Mouse (Mus musculus): ENCODE results near the gene Sct. TPM values are rescaled to one million over a fixed set of nuclear protein-coding genes. Genes with fewer than 3 reads are reported as not detected.
"Not testable (repeated sequence)": the region's sequence is repeated elsewhere in the genome, so short reads cannot be mapped to it uniquely, and the experiment has no call there.

Gene Sct
- polyA plus RNA-seq, 1 experiment = 16.1 TPM

GRCm38 (mm10) chr7:141264041-141264700 is 14.8 kb downstream of the Sct start:
- Histone ChIP-seq H3ac (ENCODE audit: control insufficient read depth, insufficient read length, low read depth) (no peak overlapping the region), H3K27me3 (ENCODE audit: control insufficient read depth, insufficient read depth, insufficient read length) (no peaks in the 10 kb centered on the region), H3K4me3 (ENCODE audit: insufficient read depth, poor library complexity, severe bottlenecking) (no peak overlapping the region), H3K36me3 (ENCODE audit: control insufficient read depth, insufficient read depth) (peaks cover 39% of the 10 kb centered on the region), H3K79me3 (ENCODE audit: low read depth) (no peaks in the 10 kb centered on the region), H3K79me2 (ENCODE audit: control insufficient read depth, insufficient read depth) (no peaks in the 10 kb centered on the region)
- TF ChIP-seq USF1 (IDR thresholded peaks at IDR 0.05; ENCODE audit: low read depth) = no peak
- no peak for TF ChIP-seq MYOG (IDR thresholded peaks at IDR 0.05; ENCODE audit: control insufficient read depth, extremely low read depth, insufficient read length)
- TF ChIP-seq MAX (IDR thresholded peaks at IDR 0.05) = no peak
- no peak for TF ChIP-seq CTCF (IDR thresholded peaks at IDR 0.05; ENCODE audit: control insufficient read depth, insufficient read depth, insufficient read length)
- no peak for TF ChIP-seq FOSL1 (IDR thresholded peaks at IDR 0.05; ENCODE audit: insufficient read depth, low read length, poor library complexity, severe bottlenecking)
- TF ChIP-seq CEBPB (IDR thresholded peaks at IDR 0.05; ENCODE audit: low read depth) = no peak
- no peak for TF ChIP-seq MYOD1 (IDR thresholded peaks at IDR 0.05; ENCODE audit: control insufficient read depth, insufficient read length, low read depth)

- TF ChIP-seq MYOD1 (IDR thresholded peaks at IDR 0.05; ENCODE audit: control insufficient read depth, insufficient read length, low read depth) = no peak
- no peak for TF ChIP-seq CEBPB (IDR thresholded peaks at IDR 0.05; ENCODE audit: low read depth)
- no peak for TF ChIP-seq USF1 (IDR thresholded peaks at IDR 0.05; ENCODE audit: low read depth)
- no peak for TF ChIP-seq FOSL1 (IDR thresholded peaks at IDR 0.05; ENCODE audit: insufficient read depth, low read length, poor library complexity, severe bottlenecking)
- TF ChIP-seq MYOG (IDR thresholded peaks at IDR 0.05; ENCODE audit: control insufficient read depth, extremely low read depth, insufficient read length) = no peak
- no peak for TF ChIP-seq MAX (IDR thresholded peaks at IDR 0.05)
- no peak for TF ChIP-seq CTCF (IDR thresholded peaks at IDR 0.05; ENCODE audit: control insufficient read depth, insufficient read depth, insufficient read length)
- Histone ChIP-seq H3K79me3 (ENCODE audit: low read depth) (no peaks in the 10 kb centered on the region), H3K36me3 (ENCODE audit: control insufficient read depth, insufficient read depth) (peaks cover 43% of the 10 kb centered on the region), H3K27me3 (ENCODE audit: control insufficient read depth, insufficient read depth, insufficient read length) (no peaks in the 10 kb centered on the region), H3K4me3 (ENCODE audit: insufficient read depth, poor library complexity, severe bottlenecking) (no peak overlapping the region), H3ac (ENCODE audit: control insufficient read depth, insufficient read length, low read depth) (no peak overlapping the region), H3K79me2 (ENCODE audit: control insufficient read depth, insufficient read depth) (no peaks in the 10 kb centered on the region)
Measured at GRCm38 (mm10) chr7:141263640-141264039, 15.3 kb downstream of the Sct start.

- TF ChIP-seq FOSL1 (IDR thresholded peaks at IDR 0.05; ENCODE audit: insufficient read depth, low read length, poor library complexity, severe bottlenecking) (no peak), MAX (IDR thresholded peaks at IDR 0.05) (no peak), CTCF (IDR thresholded peaks at IDR 0.05; ENCODE audit: control insufficient read depth, insufficient read depth, insufficient read length) (no peak), USF1 (IDR thresholded peaks at IDR 0.05; ENCODE audit: low read depth) (no peak), MYOG (IDR thresholded peaks at IDR 0.05; ENCODE audit: control insufficient read depth, extremely low read depth, insufficient read length) (no peak), CEBPB (IDR thresholded peaks at IDR 0.05; ENCODE audit: low read depth) (no peak), MYOD1 (IDR thresholded peaks at IDR 0.05; ENCODE audit: control insufficient read depth, insufficient read length, low read depth) (no peak)
- Histone ChIP-seq H3K36me3 (ENCODE audit: control insufficient read depth, insufficient read depth) (peaks cover 57% of the 10 kb centered on the region), H3K79me3 (ENCODE audit: low read depth) (no peaks in the 10 kb centered on the region), H3ac (ENCODE audit: control insufficient read depth, insufficient read length, low read depth) (no peak overlapping the region), H3K4me3 (ENCODE audit: insufficient read depth, poor library complexity, severe bottlenecking) (no peak overlapping the region), H3K27me3 (ENCODE audit: control insufficient read depth, insufficient read depth, insufficient read length) (no peaks in the 10 kb centered on the region), H3K79me2 (ENCODE audit: control insufficient read depth, insufficient read depth) (no peaks in the 10 kb centered on the region)
Measured at GRCm38 (mm10) chr7:141261480-141261879, 17.5 kb downstream of the Sct start.

GRCm38 (mm10) chr7:141256159-141256558 is 22.8 kb downstream of the Sct start:
- TF ChIP-seq CEBPB (IDR thresholded peaks at IDR 0.05; ENCODE audit: low read depth) (no peak), MYOG (IDR thresholded peaks at IDR 0.05; ENCODE audit: control insufficient read depth, extremely low read depth, insufficient read length) (no peak), FOSL1 (IDR thresholded peaks at IDR 0.05; ENCODE audit: insufficient read depth, low read length, poor library complexity, severe bottlenecking) (no peak), MAX (IDR thresholded peaks at IDR 0.05) (no peak), USF1 (IDR thresholded peaks at IDR 0.05; ENCODE audit: low read depth) (no peak), MYOD1 (IDR thresholded peaks at IDR 0.05; ENCODE audit: control insufficient read depth, insufficient read length, low read depth) (no peak), CTCF (IDR thresholded peaks at IDR 0.05; ENCODE audit: control insufficient read depth, insufficient read depth, insufficient read length) (no peak)
- H3K27me3 ChIP-seq (ENCODE audit: control insufficient read depth, insufficient read depth, insufficient read length) = no peaks in the 10 kb centered on the region
- H3K79me2 ChIP-seq (ENCODE audit: control insufficient read depth, insufficient read depth) = no peaks in the 10 kb centered on the region
- peaks cover 67% of the 10 kb centered on the region for H3K36me3 ChIP-seq (ENCODE audit: control insufficient read depth, insufficient read depth)
- H3ac ChIP-seq (ENCODE audit: control insufficient read depth, insufficient read length, low read depth) = no peak overlapping the region
- H3K79me3 ChIP-seq (ENCODE audit: low read depth) = no peaks in the 10 kb centered on the region
- no peak overlapping the region for H3K4me3 ChIP-seq (ENCODE audit: insufficient read depth, poor library complexity, severe bottlenecking)

- H3K79me3 ChIP-seq (ENCODE audit: low read depth); H3ac ChIP-seq (ENCODE audit: control insufficient read depth, insufficient read length, low read depth): not testable (repeated sequence)
Measured at GRCm38 (mm10) chr7:141250486-141250885, 28.4 kb downstream of the Sct start.

GRCm38 (mm10) chr7:141231551-141231950 is 47.4 kb downstream of the Sct start:
- H3K27me3 ChIP-seq (ENCODE audit: control insufficient read depth, insufficient read depth, insufficient read length) = no peaks in the 10 kb centered on the region
- peaks cover 75% of the 10 kb centered on the region for H3K79me2 ChIP-seq (ENCODE audit: control insufficient read depth, insufficient read depth)
- no peak overlapping the region for H3K4me3 ChIP-seq (ENCODE audit: insufficient read depth, poor library complexity, severe bottlenecking)
- no peak overlapping the region for H3ac ChIP-seq (ENCODE audit: control insufficient read depth, insufficient read length, low read depth)
- TF ChIP-seq MAX (IDR thresholded peaks at IDR 0.05) = no peak
- no peak for TF ChIP-seq MYOG (IDR thresholded peaks at IDR 0.05; ENCODE audit: control insufficient read depth, extremely low read depth, insufficient read length)
- TF ChIP-seq USF1 (IDR thresholded peaks at IDR 0.05; ENCODE audit: low read depth) = no peak
- TF ChIP-seq MYOD1 (IDR thresholded peaks at IDR 0.05; ENCODE audit: control insufficient read depth, insufficient read length, low read depth) = no peak
- TF ChIP-seq CEBPB (IDR thresholded peaks at IDR 0.05; ENCODE audit: low read depth) = no peak
- no peak for TF ChIP-seq FOSL1 (IDR thresholded peaks at IDR 0.05; ENCODE audit: insufficient read depth, low read length, poor library complexity, severe bottlenecking)
- TF ChIP-seq CTCF (IDR thresholded peaks at IDR 0.05; ENCODE audit: control insufficient read depth, insufficient read depth, insufficient read length) = no peak
- peaks cover 44% of the 10 kb centered on the region for H3K36me3 ChIP-seq (ENCODE audit: control insufficient read depth, insufficient read depth)
- peaks cover 57% of the 10 kb centered on the region for H3K79me3 ChIP-seq (ENCODE audit: low read depth)

More at GRCm38 (mm10) chr7:141250486-141250885, 28.4 kb downstream of the Sct start:
- H3K79me2 ChIP-seq (ENCODE audit: control insufficient read depth, insufficient read depth); H3K4me3 ChIP-seq (ENCODE audit: insufficient read depth, poor library complexity, severe bottlenecking); H3K27me3 ChIP-seq (ENCODE audit: control insufficient read depth, insufficient read depth, insufficient read length): not testable (repeated sequence)
- peaks cover 73% of the 10 kb centered on the region for H3K36me3 ChIP-seq (ENCODE audit: control insufficient read depth, insufficient read depth)
